Comparison of ENCODE assay signal across 8 mouse cellular contexts in the genomic region with DNA sequence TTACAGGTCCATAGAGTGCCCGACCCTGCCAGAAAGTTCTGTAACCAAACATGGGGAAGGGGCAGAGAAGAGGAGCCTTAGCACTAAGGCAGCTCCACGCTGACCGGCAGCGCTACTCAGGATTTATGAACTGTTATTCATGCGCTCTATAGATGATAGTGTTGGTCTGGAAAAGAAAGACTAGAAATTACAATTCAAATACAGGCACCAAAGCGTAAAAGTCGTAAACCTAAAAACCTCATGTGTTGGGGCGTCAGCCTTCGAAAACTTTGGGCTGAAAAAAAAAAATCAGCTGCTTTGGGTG. TPM values are rescaled to one million over a fixed set of nuclear protein-coding genes. Genes with fewer than 3 reads are reported as not detected.
DNase-seq lines count a peak whose midpoint lies in the region; ATAC-seq and TF ChIP-seq lines count a peak whose summit lies in the region.

No protein-coding gene starts in this region.

- peak overlapping the region; percentile 94 for H3K9ac ChIP-seq in liver, embryonic 16.5 days (ENCODE audit: low read depth, low read length)

- peak overlapping the region; percentile 79 for H3K4me2 ChIP-seq in liver, embryonic 16.5 days (ENCODE audit: low read depth, low read length)

- DNase-seq in cerebellum, adult 2 months: no peak
- no peak for DNase-seq in thymus, adult 2 months
- DNase-seq in thymus, postnatal 10 days (ENCODE audit: low spot score in 2 of 2): no peak
- no peak for DNase-seq in adrenal gland, postnatal 4 days (ENCODE audit: low spot score in 2 of 2)
- no peak for DNase-seq in adrenal gland, adult 8-10 months
- DNase-seq in gastrocnemius, postnatal 10 days: no peak

- no peaks in the 10 kb centered on the region for H3K4me1 ChIP-seq in cerebellum, adult 2 months (ENCODE audit: control insufficient read depth, insufficient read depth, low read length)
- peaks cover 6% of the 10 kb centered on the region for H3K4me1 ChIP-seq in thymus, adult 2 months (replicated peaks; ENCODE audit: control insufficient read depth, insufficient read depth, low read length)
- H3K4me1 ChIP-seq in liver, embryonic 16.5 days (ENCODE audit: control insufficient read depth, low read depth, low read length): peaks cover 17% of the 10 kb centered on the region

- H3K9me3 ChIP-seq in liver, embryonic 16.5 days (replicated peaks; ENCODE audit: control insufficient read depth, low read length): no peaks in the 10 kb centered on the region

- peaks cover 5% of the 10 kb centered on the region; the same call in 1 of the 2 replicates for H3K36me3 ChIP-seq in thymus, adult 2 months (ENCODE audit: control insufficient read depth, insufficient read depth, low read length)
- peaks cover 19% of the 10 kb centered on the region for H3K36me3 ChIP-seq in liver, embryonic 16.5 days (ENCODE audit: control insufficient read depth, insufficient read depth)

- WGBS in cerebellum, adult 2 months: 5% methylated on average over 9 of the region's 9 CpGs
- WGBS in thymus, adult 2 months: 6% methylated on average over 9 of the region's 9 CpGs
- 3% methylated on average over 9 of the region's 9 CpGs for WGBS in liver, embryonic 16.5 days (ENCODE audit: insufficient replicate concordance)

- TF ChIP-seq POLR2A in cerebellum, adult 2 months (IDR thresholded peaks at IDR 0.05; ENCODE audit: borderline replicate concordance, insufficient read depth, low read length): no peak
- TF ChIP-seq POLR2A in thymus, adult 2 months (IDR thresholded peaks at IDR 0.05; ENCODE audit: control insufficient read depth, extremely low read depth, insufficient read depth, low read length, poor library complexity): no peak

- H3K27ac ChIP-seq in cerebellum, adult 2 months (ENCODE audit: insufficient read depth, low read length): peak overlapping the region; percentile 21; the same call in 1 of the 2 replicates
- peak overlapping the region; percentile 25; the same call in 1 of the 2 replicates for H3K27ac ChIP-seq in thymus, adult 2 months (ENCODE audit: control insufficient read depth, insufficient read depth, low read length)
- peak overlapping the region; percentile 95 for H3K27ac ChIP-seq in liver, embryonic 16.5 days (ENCODE audit: low read length)

- H3K4me3 ChIP-seq in cerebellum, adult 2 months (replicated peaks; ENCODE audit: insufficient read depth, low read depth, low read length): peak overlapping the region; percentile 88
- H3K4me3 ChIP-seq in thymus, adult 2 months (ENCODE audit: control insufficient read depth, insufficient read depth, low read length): peak overlapping the region; percentile 86
- H3K4me3 ChIP-seq in liver, embryonic 16.5 days (ENCODE audit: low read depth, low read length): peak overlapping the region; percentile 79

- ATAC-seq in cerebellum, adult (ENCODE audit: insufficient number of reproducible peaks, low FRiP score, low TSS enrichment): no peak
- ATAC-seq in liver, embryonic 16.5 days (ENCODE audit: low read depth): no peak

- no peak for TF ChIP-seq CTCF in cerebellum, adult 2 months (IDR thresholded peaks at IDR 0.05; ENCODE audit: borderline replicate concordance, insufficient read depth, low read depth, low read length)
- TF ChIP-seq CTCF in thymus, adult 2 months (IDR thresholded peaks at IDR 0.05; ENCODE audit: borderline replicate concordance, control insufficient read depth, extremely low read depth, insufficient read depth, low read length, poor library complexity): no peak

- H3K27me3 ChIP-seq in cerebellum, adult 2 months (ENCODE audit: control insufficient read depth, insufficient read depth, low read length): no peaks in the 10 kb centered on the region
- H3K27me3 ChIP-seq in thymus, adult 2 months (ENCODE audit: control insufficient read depth, insufficient read depth, low read length): no peaks in the 10 kb centered on the region
- H3K27me3 ChIP-seq in liver, embryonic 16.5 days (ENCODE audit: control insufficient read depth, insufficient read depth, low read depth, low read length): no peaks in the 10 kb centered on the region

RNA-seq across cellular contexts. Expression of a gene that starts 0.8 kb away (rescaled TPM):
- polyA plus RNA-seq in cerebellum, adult 2 months (2012; rRNA removed): 12.5 and 17.3 TPM in 2 replicates
- 9.3 and 22.2 TPM in 2 replicates for polyA plus RNA-seq in thymus, adult 2 months (2012; rRNA removed)
- 143 and 145 TPM in 2 replicates for polyA plus RNA-seq in liver, embryonic 16.5 days (2015; fragmentation: Nextera tagmentation; extraction: Ambion mirVana)
- 10 to 100 TPM; 29.0 to 32.5 TPM for total RNA-seq in adrenal gland, postnatal 4 days (2021)
- total RNA-seq in adrenal gland, adult 8-10 months (2022): 1 to 10 TPM; 4.4 to 5.8 (median 5.1) TPM
- 10 to 100 TPM in 1 of 2 experiments, 1 to 10 TPM in 1; 7.8 to 12.1 TPM for total RNA-seq in gastrocnemius, postnatal 10 days (2021)

RNA-seq across cellular contexts. Expression of a gene that starts 40.8 kb away (rescaled TPM):
- 4.5 and 4.8 TPM in 2 replicates for polyA plus RNA-seq in cerebellum, adult 2 months (2012; rRNA removed)
- 40.6 and 69.2 TPM in 2 replicates for polyA plus RNA-seq in thymus, adult 2 months (2012; rRNA removed)
- 124 and 131 TPM in 2 replicates for polyA plus RNA-seq in liver, embryonic 16.5 days (2015; fragmentation: Nextera tagmentation; extraction: Ambion mirVana)
- 10 to 100 TPM; 65.9 to 79.6 TPM for total RNA-seq in adrenal gland, postnatal 4 days (2021)
- 10 to 100 TPM; 26.5 to 33.6 (median 29.2) TPM for total RNA-seq in adrenal gland, adult 8-10 months (2022)
- total RNA-seq in gastrocnemius, postnatal 10 days (2021): 10 to 100 TPM; 24.1 to 33.2 TPM

RNA-seq across cellular contexts. Expression of a gene that starts 41.0 kb away (rescaled TPM):
- 21.1 and 24.3 TPM in 2 replicates for polyA plus RNA-seq in cerebellum, adult 2 months (2012; rRNA removed)
- polyA plus RNA-seq in thymus, adult 2 months (2012; rRNA removed): 20.8 and 21.3 TPM in 2 replicates
- polyA plus RNA-seq in liver, embryonic 16.5 days (2015; fragmentation: Nextera tagmentation; extraction: Ambion mirVana): 6.6 and 7.4 TPM in 2 replicates
- 10 to 100 TPM; 22.4 to 29.5 TPM for total RNA-seq in adrenal gland, postnatal 4 days (2021)
- total RNA-seq in adrenal gland, adult 8-10 months (2022): 10 to 100 TPM; 22.7 to 40.6 (median 30.2) TPM
- 1 to 10 TPM; 4.9 to 7.4 TPM for total RNA-seq in gastrocnemius, postnatal 10 days (2021)

Comparison
In these comparisons a context has a peak if more than half of its experiments do, and no peak if none do; other contexts are left out.
1. H3K27ac ChIP-seq: peak in every context shown above with its lines; median percentile 95 in liver, embryonic 16.5 days; 25 in thymus, adult 2 months; 21 in cerebellum, adult 2 months.